9 mouse cellular contexts compared by ENCODE assay signal in the genomic region with DNA sequence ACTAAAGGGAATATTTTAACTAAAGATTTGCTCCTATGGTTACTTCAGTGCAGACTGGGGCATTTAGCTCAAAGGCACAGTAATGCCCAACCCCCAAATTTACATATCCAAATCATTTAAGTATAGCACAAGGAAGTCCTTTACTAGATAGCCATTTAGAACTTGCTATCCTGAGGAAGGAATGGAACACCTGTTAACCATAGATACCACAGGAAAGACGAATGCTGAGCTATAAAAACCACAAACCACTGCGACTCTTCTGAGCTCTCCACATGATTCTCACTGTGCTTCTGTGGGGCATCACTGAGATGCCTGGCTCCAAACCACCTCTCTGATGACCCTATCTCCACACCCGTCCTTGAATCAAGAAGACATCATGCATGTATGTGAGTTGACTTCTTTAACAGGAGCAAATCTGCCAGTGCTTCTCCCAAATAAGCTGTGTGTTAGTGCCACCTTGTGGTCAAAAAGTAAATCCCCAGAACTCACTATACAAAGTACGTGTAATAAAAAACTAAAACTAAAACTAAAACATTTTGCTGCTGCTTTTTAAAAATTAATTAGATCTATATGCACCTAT. TPM values are rescaled to one million over a fixed set of nuclear protein-coding genes. Genes with fewer than 3 reads are reported as not detected.
DNase-seq lines count a peak whose midpoint lies in the region; ATAC-seq and TF ChIP-seq lines count a peak whose summit lies in the region.
"Had no signal": no experiment of that assay in that cellular context is flagged by ENCODE, and none has a peak within 500 bp of the region (broad histone marks: within the 10 kb centered on the region; RNA-seq: fewer than 3 reads in every experiment).

No protein-coding gene starts in this region.

- H3K4me3 ChIP-seq in kidney, embryonic 14.5 days (ENCODE audit: low read length): no peak overlapping the region
- H3K4me3 ChIP-seq in ES-E14 (ENCODE audit: insufficient read depth in 1 of 2, low read depth in 1 of 2, low read length in 2 of 2, poor library complexity in 1 of 2, severe bottlenecking in 1 of 2): no peak overlapping the region
- H3K4me3 ChIP-seq: limb, embryonic 13.5 days had no signal

- WGBS in kidney, embryonic 14.5 days: 41% methylated on average over 4 of the region's 4 CpGs

- no peak for ATAC-seq in kidney, embryonic 14.5 days (ENCODE audit: low FRiP score, low TSS enrichment)
- peak; percentile 68 to 76 for ATAC-seq in hematopoietic stem cell, adult 5-6 weeks (replicated peaks in 1 of 2; ENCODE audit: insufficient read depth in 1 of 2, low FRiP score in 2 of 2, low TSS enrichment in 1 of 2, low read depth in 1 of 2, poor library complexity in 2 of 2, severe bottlenecking in 2 of 2)
- ATAC-seq in monocyte, adult 5-6 weeks (replicated peaks; ENCODE audit: insufficient number of reproducible peaks, low FRiP score, low TSS enrichment, poor library complexity, severe bottlenecking): peak; percentile 51; the same call in 1 of the 2 replicates

- H3K4me1 ChIP-seq in kidney, embryonic 14.5 days (ENCODE audit: control insufficient read depth, insufficient read depth, low read length): no peaks in the 10 kb centered on the region
- no peaks in the 10 kb centered on the region for H3K4me1 ChIP-seq in ES-E14 (ENCODE audit: control insufficient read depth in 2 of 2, insufficient read depth in 2 of 2, low read length in 2 of 2, poor library complexity in 1 of 2)
- H3K4me1 ChIP-seq: limb, embryonic 13.5 days had no signal

- no peak overlapping the region for H3K27ac ChIP-seq in kidney, embryonic 14.5 days (ENCODE audit: low read depth, low read length)
- H3K27ac ChIP-seq in ES-E14 (ENCODE audit: insufficient read depth, low read depth, low read length, poor library complexity, severe bottlenecking): no peak overlapping the region
- H3K27ac ChIP-seq: limb, embryonic 13.5 days had no signal

- no peak overlapping the region for H3K4me2 ChIP-seq in kidney, embryonic 14.5 days (replicated peaks; ENCODE audit: low read depth, low read length)
- H3K4me2 ChIP-seq: limb, embryonic 13.5 days had no signal

- no peaks in the 10 kb centered on the region for H3K27me3 ChIP-seq in kidney, embryonic 14.5 days (ENCODE audit: control insufficient read depth, insufficient read depth, low read length)

- peak; percentile 24 for DNase-seq in kidney, adult 18-20 months
- DNase-seq in ES-E14 (ENCODE audit: low read depth, low spot score): no peak
- peak; percentile 23 for DNase-seq in cerebellum, adult 9-10 months
- DNase-seq in left cerebral cortex, adult 11 months (ENCODE audit: low spot score): peak; percentile 21
- DNase-seq in adrenal gland, postnatal 4 days (ENCODE audit: low spot score in 2 of 2): no peak

- no peaks in the 10 kb centered on the region for H3K9me3 ChIP-seq in kidney, embryonic 14.5 days (ENCODE audit: control insufficient read depth, low read length)
- no peaks in the 10 kb centered on the region for H3K9me3 ChIP-seq in ES-E14 (ENCODE audit: control insufficient read depth, insufficient read depth, low read depth, low read length)
- H3K9me3 ChIP-seq: limb, embryonic 13.5 days had no signal

- H3K36me3 ChIP-seq in kidney, embryonic 14.5 days (ENCODE audit: control insufficient read depth, insufficient read depth, low read length): no peaks in the 10 kb centered on the region
- H3K36me3 ChIP-seq in ES-E14 (ENCODE audit: control insufficient read depth, insufficient read depth, low read length, poor library complexity, severe bottlenecking): no peaks in the 10 kb centered on the region
- H3K36me3 ChIP-seq: limb, embryonic 13.5 days had no signal

- H3K9ac ChIP-seq in kidney, embryonic 14.5 days (ENCODE audit: low read depth, low read length): no peak overlapping the region
- no peak overlapping the region for H3K9ac ChIP-seq in ES-E14 (ENCODE audit: insufficient read depth, low read depth, low read length, poor library complexity, severe bottlenecking)
- H3K9ac ChIP-seq: limb, embryonic 13.5 days had no signal

- in situ Hi-C loops in ES-E14 (cut with MboI; ENCODE audit: low sequenced_read_pairs in 2 of 2, unreplicated experiment in 2 of 2): no loop called here

TF ChIP-seq in ES-E14, 5 proteins besides CTCF, POLR2A, EP300 and RAD21:
- TF ChIP-seq ZC3H11A (IDR thresholded peaks at IDR 0.05; ENCODE audit: borderline replicate concordance, low read depth, low read length): 0 out of 2 replicates have a peak, but pooled peaks have one; percentile 28
- no peak for TF ChIP-seq ZNF384 (IDR thresholded peaks at IDR 0.05; ENCODE audit: low read depth, low read length)

RNA-seq across cellular contexts. Expression of a gene that starts 10.8 kb away (rescaled TPM):
- 18.3 and 19.0 TPM in 2 replicates for polyA plus RNA-seq in kidney, embryonic 14.5 days (2014; fragmentation: Nextera tagmentation; extraction: Ambion mirVana)
- 47.4 and 48.0 TPM in 2 replicates for total RNA-seq in ES-E14 (2012; rRNA removed)
- total RNA-seq in hematopoietic stem cell, adult 5-6 weeks (2017): 45.2 and 50.4 TPM in 2 replicates
- 10.5 to 13.3 TPM (median 12.1 TPM) in 3 replicates for total RNA-seq in monocyte, adult 5-6 weeks (2017)
- total RNA-seq in adrenal gland, postnatal 4 days (2021): 10 to 100 TPM; 12.2 to 13.8 TPM

RNA-seq across cellular contexts. Expression of a gene that starts 14.5 kb away (rescaled TPM):
- polyA plus RNA-seq in kidney, embryonic 14.5 days (2014; fragmentation: Nextera tagmentation; extraction: Ambion mirVana): not detected in 2 replicates
- 1.8 and 2.1 TPM in 2 replicates for total RNA-seq in ES-E14 (2012; rRNA removed)
- not detected in 2 replicates for total RNA-seq in hematopoietic stem cell, adult 5-6 weeks (2017)
- not detected in 3 replicates for total RNA-seq in monocyte, adult 5-6 weeks (2017)
- not detected for total RNA-seq in adrenal gland, postnatal 4 days (2021)
- polyA plus RNA-seq: limb, embryonic 13.5 days had no signal

Comparison
In these comparisons a context has a peak if more than half of its experiments do, and no peak if none do; other contexts are left out.
1. DNase-seq: peak in kidney, adult 18-20 months (single experiment), cerebellum, adult 9-10 months (single experiment) and left cerebral cortex, adult 11 months (single experiment); none in ES-E14 (single experiment) and adrenal gland, postnatal 4 days (0 of 2).